Mouse (Mus musculus): ENCODE results near the gene Lrsam1.

- TF ChIP-seq CTCF (IDR thresholded peaks at IDR 0.05; ENCODE audit: low read depth) (no peak), EP300 (optimal IDR thresholded peaks at IDR 0.05) (no peak)
Observed at GRCm38 (mm10) chr2:32894097-32894496, 67.3 kb downstream of the Lrsam1 start.
